Mouse (Mus musculus): ENCODE data around the gene Rasgef1b. TPM values are rescaled to one million over a fixed set of nuclear protein-coding genes. Genes with fewer than 3 reads are reported as not detected.
A peak's percentile ranks its signal among the peaks of the same experiment; 100 is the strongest.

Gene Rasgef1b
- polyA plus RNA-seq, 1 experiment from 2014 or later: 33.9 TPM

DNA sequence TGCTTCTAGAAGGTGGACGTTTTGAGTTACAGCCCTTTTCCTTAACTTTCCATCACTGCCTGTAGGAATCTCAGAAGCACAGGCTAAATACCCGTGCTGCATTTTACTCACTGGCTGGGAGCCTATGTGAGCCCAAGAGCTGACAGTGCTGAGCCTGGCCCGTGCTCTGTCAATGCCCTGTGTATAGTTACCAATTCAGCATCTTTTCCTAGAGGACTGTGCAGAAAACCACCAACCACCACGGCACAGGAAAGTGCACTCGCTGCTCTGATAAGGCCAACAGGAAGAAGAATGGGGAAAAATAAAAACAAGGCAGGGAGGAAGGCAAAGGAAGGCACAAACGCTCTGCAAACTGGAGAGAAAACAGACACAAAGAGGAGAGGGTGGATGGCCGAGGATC is 92.3 kb downstream of the Rasgef1b start:
- 28% methylated on average over 7 of the region's 7 CpGs for WGBS
- no peak overlapping the region for H3K9ac ChIP-seq (replicated peaks; ENCODE audit: low read depth)
- no peaks in the 10 kb centered on the region for H3K9me3 ChIP-seq (ENCODE audit: low read length)
- H3K4me1 ChIP-seq (ENCODE audit: insufficient read depth, low read depth, low read length): no peaks in the 10 kb centered on the region
- DNase-seq (ENCODE audit: low spot score) (no peak), ATAC-seq (no peak)
- H3K4me2 ChIP-seq (replicated peaks; ENCODE audit: low read depth, low read length): no peak overlapping the region
- H3K4me3 ChIP-seq (ENCODE audit: low read depth, low read length): no peak overlapping the region
- H3K27me3 ChIP-seq (replicated peaks; ENCODE audit: insufficient read depth, low read length): no peaks in the 10 kb centered on the region
- no peak overlapping the region for H3K27ac ChIP-seq (ENCODE audit: low read length)
- TF ChIP-seq EP300 (IDR thresholded peaks at IDR 0.05): no peak
- TF ChIP-seq CTCF (IDR thresholded peaks at IDR 0.05): no peak
- H3K36me3 ChIP-seq (ENCODE audit: insufficient read depth, low read length): no peaks in the 10 kb centered on the region

DNA sequence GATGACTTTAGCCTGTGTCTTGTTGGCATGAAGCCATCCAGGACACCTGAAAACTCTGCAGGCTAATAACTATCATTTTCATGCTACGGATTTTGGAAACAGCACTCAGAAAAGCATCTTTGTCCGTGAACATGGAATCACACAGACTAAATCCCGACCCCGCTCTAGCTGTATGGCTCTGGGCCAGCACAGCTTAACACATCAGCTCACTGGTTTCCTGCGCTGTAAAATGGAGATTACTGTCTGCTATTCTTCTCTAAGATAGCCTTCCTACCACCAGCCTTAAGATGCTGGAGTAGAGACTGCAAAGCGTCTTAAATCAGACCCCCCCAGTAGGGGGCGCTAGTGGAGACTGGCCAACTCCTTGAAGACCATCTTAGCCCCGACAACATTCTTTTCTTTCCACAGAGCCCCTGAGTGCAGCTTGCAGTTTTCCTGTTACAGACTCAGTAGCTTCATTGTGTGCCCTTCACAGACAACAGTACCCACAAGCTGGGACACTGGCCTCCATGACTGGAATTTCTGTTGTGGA is 94.8 kb downstream of the Rasgef1b start:
- ATAC-seq: no peak
- H3K4me1 ChIP-seq (ENCODE audit: insufficient read depth, low read depth, low read length): no peaks in the 10 kb centered on the region
- H3K4me2 ChIP-seq (replicated peaks; ENCODE audit: low read depth, low read length): no peak overlapping the region
- H3K36me3 ChIP-seq (ENCODE audit: insufficient read depth, low read length): no peaks in the 10 kb centered on the region
- no peaks in the 10 kb centered on the region for H3K9me3 ChIP-seq (ENCODE audit: low read length)
- no peak overlapping the region for H3K9ac ChIP-seq (replicated peaks; ENCODE audit: low read depth)
- WGBS: 67% methylated on average over 8 of the region's 8 CpGs
- no peaks in the 10 kb centered on the region for H3K27me3 ChIP-seq (replicated peaks; ENCODE audit: insufficient read depth, low read length)
- no peak for TF ChIP-seq EP300 (IDR thresholded peaks at IDR 0.05)
- TF ChIP-seq CTCF (IDR thresholded peaks at IDR 0.05): peak; percentile 44
- no peak overlapping the region for H3K4me3 ChIP-seq (ENCODE audit: low read depth, low read length)
- peak; percentile 5 for DNase-seq (ENCODE audit: low spot score)
- H3K27ac ChIP-seq (ENCODE audit: low read length): no peak overlapping the region

DNA sequence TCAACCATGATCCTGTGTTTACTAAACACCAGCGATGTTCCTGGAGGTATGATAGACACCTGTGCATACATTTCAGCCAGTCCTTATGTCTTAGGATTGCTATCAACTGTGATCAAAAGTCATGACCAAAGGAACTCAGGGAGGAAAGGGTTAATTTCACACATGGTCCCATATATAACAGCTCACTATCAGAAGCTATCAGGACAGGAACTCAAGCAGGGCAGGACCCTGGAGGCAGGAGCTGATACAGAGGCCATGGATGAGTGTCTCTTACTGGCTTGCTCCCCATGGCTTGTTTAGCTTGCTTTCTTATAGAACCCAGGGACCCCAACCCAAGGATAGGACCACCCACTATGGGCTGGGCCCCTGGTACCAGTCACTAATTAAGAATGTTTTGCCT is 95.3 kb downstream of the Rasgef1b start:
- no peak overlapping the region for H3K4me3 ChIP-seq (ENCODE audit: low read depth, low read length)
- ATAC-seq: no peak
- no peaks in the 10 kb centered on the region for H3K4me1 ChIP-seq (ENCODE audit: insufficient read depth, low read depth, low read length)
- H3K9ac ChIP-seq (replicated peaks; ENCODE audit: low read depth): no peak overlapping the region
- no peaks in the 10 kb centered on the region for H3K27me3 ChIP-seq (replicated peaks; ENCODE audit: insufficient read depth, low read length)
- WGBS: 79% methylated on average over 1 of the region's 1 CpGs
- H3K9me3 ChIP-seq (ENCODE audit: low read length): no peaks in the 10 kb centered on the region
- DNase-seq (ENCODE audit: low spot score): no peak
- H3K27ac ChIP-seq (ENCODE audit: low read length): no peak overlapping the region
- TF ChIP-seq EP300 (IDR thresholded peaks at IDR 0.05) (no peak), CTCF (IDR thresholded peaks at IDR 0.05) (no peak)
- no peaks in the 10 kb centered on the region for H3K36me3 ChIP-seq (ENCODE audit: insufficient read depth, low read length)
- H3K4me2 ChIP-seq (replicated peaks; ENCODE audit: low read depth, low read length): no peak overlapping the region

DNA sequence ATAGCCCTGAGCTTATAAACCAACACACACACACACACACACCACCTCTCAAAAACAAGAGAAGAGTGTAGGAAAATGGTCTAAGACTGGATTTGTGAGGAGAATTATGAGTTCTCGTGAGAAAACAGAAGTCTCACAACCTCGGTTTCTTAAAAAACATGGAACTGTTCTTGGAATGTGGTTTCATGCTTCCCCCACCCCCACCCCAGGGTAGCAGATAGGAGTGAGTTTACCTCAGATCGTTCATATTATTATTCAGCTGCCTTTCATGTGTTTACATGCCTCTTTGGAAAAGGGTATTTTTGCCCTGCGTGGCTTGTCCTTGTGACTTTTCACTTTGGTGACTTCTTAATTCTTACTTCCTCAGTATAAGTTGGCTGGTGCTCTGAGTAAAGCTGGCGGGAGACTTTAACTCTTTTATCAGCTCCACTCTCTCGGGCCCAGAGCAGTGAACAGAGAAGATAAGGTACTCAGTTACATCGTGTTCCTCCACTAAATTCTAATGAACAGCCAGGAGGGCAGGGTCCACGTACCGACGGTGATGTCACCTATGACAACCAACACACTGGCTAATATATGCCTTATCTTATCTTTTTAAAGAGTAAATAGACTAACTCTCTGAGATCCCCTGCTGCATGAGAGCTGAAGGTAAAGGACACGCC is 96.1 kb downstream of the Rasgef1b start:
- H3K4me1 ChIP-seq (ENCODE audit: insufficient read depth, low read depth, low read length): no peaks in the 10 kb centered on the region
- no peaks in the 10 kb centered on the region for H3K9me3 ChIP-seq (ENCODE audit: low read length)
- no peak overlapping the region for H3K4me2 ChIP-seq (replicated peaks; ENCODE audit: low read depth, low read length)
- TF ChIP-seq EP300 (IDR thresholded peaks at IDR 0.05) (no peak), CTCF (IDR thresholded peaks at IDR 0.05) (no peak)
- DNase-seq (ENCODE audit: low spot score) (no peak), ATAC-seq (no peak)
- no peaks in the 10 kb centered on the region for H3K27me3 ChIP-seq (replicated peaks; ENCODE audit: insufficient read depth, low read length)
- WGBS: 25% methylated on average over 11 of the region's 11 CpGs
- no peak overlapping the region for H3K4me3 ChIP-seq (ENCODE audit: low read depth, low read length)
- H3K9ac ChIP-seq (replicated peaks; ENCODE audit: low read depth): no peak overlapping the region
- no peaks in the 10 kb centered on the region for H3K36me3 ChIP-seq (ENCODE audit: insufficient read depth, low read length)
- no peak overlapping the region for H3K27ac ChIP-seq (ENCODE audit: low read length)

DNA sequence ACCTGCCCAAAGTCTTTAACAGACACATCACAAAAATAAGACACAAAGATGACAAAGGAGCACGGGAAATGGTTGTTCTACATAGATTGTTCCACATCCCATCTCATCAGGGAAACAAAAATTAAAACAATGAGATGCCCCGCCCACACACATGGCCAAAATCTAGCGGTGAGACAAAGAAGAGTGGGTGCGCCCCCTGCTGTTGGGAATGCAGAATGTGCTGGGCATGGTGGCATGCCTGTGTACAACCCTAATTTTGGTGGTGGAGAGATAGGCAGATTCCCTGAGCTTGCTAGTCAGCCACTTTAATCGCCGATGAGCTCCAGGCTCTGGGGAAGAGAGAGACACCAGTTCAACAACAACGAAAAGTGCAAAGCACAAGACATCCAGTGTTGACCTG is 98.8 kb downstream of the Rasgef1b start:
- no peak overlapping the region for H3K27ac ChIP-seq (ENCODE audit: low read length)
- no peak overlapping the region for H3K4me3 ChIP-seq (ENCODE audit: low read depth, low read length)
- no peak for ATAC-seq
- no peaks in the 10 kb centered on the region for H3K27me3 ChIP-seq (replicated peaks; ENCODE audit: insufficient read depth, low read length)
- no peaks in the 10 kb centered on the region for H3K36me3 ChIP-seq (ENCODE audit: insufficient read depth, low read length)
- WGBS: 77% methylated on average over 7 of the region's 7 CpGs
- no peaks in the 10 kb centered on the region for H3K4me1 ChIP-seq (ENCODE audit: insufficient read depth, low read depth, low read length)
- H3K4me2 ChIP-seq (replicated peaks; ENCODE audit: low read depth, low read length): no peak overlapping the region
- DNase-seq (ENCODE audit: low spot score): no peak
- TF ChIP-seq EP300 (IDR thresholded peaks at IDR 0.05): no peak
- peak; percentile 60 for TF ChIP-seq CTCF (IDR thresholded peaks at IDR 0.05)
- no peaks in the 10 kb centered on the region for H3K9me3 ChIP-seq (ENCODE audit: low read length)
- no peak overlapping the region for H3K9ac ChIP-seq (replicated peaks; ENCODE audit: low read depth)

DNA sequence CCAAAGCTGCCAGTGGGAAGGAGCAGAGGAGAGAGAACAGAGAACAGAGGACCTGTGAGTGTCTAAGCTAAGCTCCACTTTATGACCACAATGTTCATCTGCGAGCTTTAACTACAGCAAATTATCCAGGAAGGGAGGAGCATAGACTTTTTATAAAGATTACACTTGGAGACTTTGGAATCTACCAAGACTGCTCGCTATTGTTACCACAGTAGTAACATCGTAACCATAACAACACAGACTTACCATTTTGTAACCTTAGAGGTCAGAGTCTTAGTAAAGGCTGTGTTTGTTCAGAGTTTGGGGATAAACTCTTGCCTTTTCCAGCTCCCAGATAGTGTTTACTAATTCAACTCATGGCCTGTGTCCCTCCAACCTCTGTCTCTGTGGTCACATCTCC is 103.3 kb downstream of the Rasgef1b start:
- H3K36me3 ChIP-seq (ENCODE audit: insufficient read depth, low read length): no peaks in the 10 kb centered on the region
- ATAC-seq (no peak), DNase-seq (ENCODE audit: low spot score) (no peak)
- 58% methylated on average over 3 of the region's 3 CpGs for WGBS
- H3K9ac ChIP-seq (replicated peaks; ENCODE audit: low read depth): no peak overlapping the region
- H3K4me3 ChIP-seq (ENCODE audit: low read depth, low read length): no peak overlapping the region
- no peaks in the 10 kb centered on the region for H3K4me1 ChIP-seq (ENCODE audit: insufficient read depth, low read depth, low read length)
- H3K27me3 ChIP-seq (replicated peaks; ENCODE audit: insufficient read depth, low read length): no peaks in the 10 kb centered on the region
- TF ChIP-seq EP300 (IDR thresholded peaks at IDR 0.05) (no peak), CTCF (IDR thresholded peaks at IDR 0.05) (no peak)
- H3K9me3 ChIP-seq (ENCODE audit: low read length): no peaks in the 10 kb centered on the region
- H3K4me2 ChIP-seq (replicated peaks; ENCODE audit: low read depth, low read length): no peak overlapping the region
- H3K27ac ChIP-seq (ENCODE audit: low read length): no peak overlapping the region

Measured in lung, postnatal 0 days (tissue).